Mouse (Mus musculus) bone marrow macrophage, adult 2 months (primary cell): ENCODE data around the gene Cyp2u1.

Experiments
- CTCF ChIP-seq: IDR thresholded peaks from 2 replicates; pipeline ENCODE4 v1.5.1; 2012; ENCODE audit warnings: low read depth, mild to moderate bottlenecking, low read length, moderate library complexity
- POLR2A ChIP-seq: IDR thresholded peaks from 2 replicates; pipeline ENCODE4 v1.6.1; 2012; ENCODE audit warnings: mild to moderate bottlenecking, low read depth, low read length, borderline replicate concordance

DNA sequence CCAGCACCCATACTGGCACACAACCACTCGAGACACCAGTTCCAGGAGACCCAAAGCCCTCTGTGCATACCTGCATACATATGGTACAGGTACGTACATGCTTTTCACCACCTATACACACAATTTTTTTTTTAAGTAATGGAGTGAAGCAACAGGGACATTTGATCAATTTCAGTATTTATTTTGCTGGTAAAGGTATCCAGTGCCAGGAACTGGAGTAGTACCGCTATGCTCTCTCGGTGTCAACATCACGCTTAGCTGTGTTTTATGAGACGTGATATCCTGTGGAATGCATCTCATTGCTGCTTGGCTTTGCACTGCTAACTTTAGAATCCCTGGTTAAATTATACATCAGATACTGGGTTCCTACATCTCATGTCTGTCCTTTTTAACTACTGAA is 42.9 kb upstream of the Cyp2u1 start:
- TF ChIP-seq POLR2A (no peak), CTCF (no peak)
